Mouse (Mus musculus): ENCODE data around the gene Dlat.

Dlat gene

GRCm38 (mm10) chr9:50659392-50660217 lies at the start of gene Dlat:
Dlat (minus strand) TSS chr9:50659780.
- peak; percentile 90 to 94 for DNase-seq (ENCODE audit: low spot score in 2 of 2)

- DNase-seq (ENCODE audit: low spot score in 2 of 2) = peak in 1 of 2 experiments; percentile 59
Observed at GRCm38 (mm10) chr9:50709108-50709507, 49.5 kb upstream of the Dlat start.

- DNase-seq (ENCODE audit: low spot score in 2 of 2) = no peak
Observed at GRCm38 (mm10) chr9:50704907-50705306, 45.3 kb upstream of the Dlat start.

GRCm38 (mm10) chr9:50700921-50701691 lies 41.5 kb upstream of the Dlat start:
- DNase-seq (ENCODE audit: low spot score in 2 of 2) = peak; percentile 43 to 60

- peak; percentile 63 to 74 for DNase-seq (ENCODE audit: low spot score in 2 of 2)
Observed at GRCm38 (mm10) chr9:50698418-50699409, 39.1 kb upstream of the Dlat start.

GRCm38 (mm10) chr9:50697706-50698041 lies 38.1 kb upstream of the Dlat start:
- DNase-seq (ENCODE audit: low spot score in 2 of 2) = peak; percentile 89 to 91

- no peak for DNase-seq (ENCODE audit: low spot score in 2 of 2)
Observed at GRCm38 (mm10) chr9:50696851-50697705, 37.5 kb upstream of the Dlat start.

GRCm38 (mm10) chr9:50695153-50695552 lies 35.6 kb upstream of the Dlat start:
- DNase-seq (ENCODE audit: low spot score in 2 of 2) = no peak

- peak; percentile 45 to 49 for DNase-seq (ENCODE audit: low spot score in 2 of 2)
Observed at GRCm38 (mm10) chr9:50693631-50694030, 34.1 kb upstream of the Dlat start.

GRCm38 (mm10) chr9:50692626-50693580 lies 33.3 kb upstream of the Dlat start:
- no peak for DNase-seq (ENCODE audit: low spot score in 2 of 2)

- no peak for DNase-seq (ENCODE audit: low spot score in 2 of 2)
Observed at GRCm38 (mm10) chr9:50686866-50687652, 27.5 kb upstream of the Dlat start.

GRCm38 (mm10) chr9:50681727-50682126 lies 22.1 kb upstream of the Dlat start:
- no peak for DNase-seq (ENCODE audit: low spot score in 2 of 2)

- no peak for DNase-seq (ENCODE audit: low spot score in 2 of 2)
Observed at GRCm38 (mm10) chr9:50679406-50679805, 19.8 kb upstream of the Dlat start.

- no peak for DNase-seq (ENCODE audit: low spot score in 2 of 2)
Observed at GRCm38 (mm10) chr9:50674771-50675170, 15.2 kb upstream of the Dlat start.

- peak; percentile 55 to 77 for DNase-seq (ENCODE audit: low spot score in 2 of 2)
Observed at GRCm38 (mm10) chr9:50670690-50671089, 11.1 kb upstream of the Dlat start.

- no peak for DNase-seq (ENCODE audit: low spot score in 2 of 2)
Observed at GRCm38 (mm10) chr9:50667579-50668498, 8.3 kb upstream of the Dlat start.

GRCm38 (mm10) chr9:50666442-50666841 lies 6.9 kb upstream of the Dlat start:
- DNase-seq (ENCODE audit: low spot score in 2 of 2) = no peak

- peak; percentile 42 to 45 for DNase-seq (ENCODE audit: low spot score in 2 of 2)
Observed at GRCm38 (mm10) chr9:50664826-50665225, 5.2 kb upstream of the Dlat start.

Data from right cerebral cortex, postnatal 10 days (tissue).